Mouse (Mus musculus) stomach, postnatal 0 days (tissue): Measurements from ENCODE around the gene Fcmr.
A peak's percentile ranks its signal among the peaks of the same experiment; 100 is the strongest.

Experiments
- CTCF ChIP-seq: IDR thresholded peaks from 2 replicates; pipeline ENCODE4 v1.5.1; 2016; ENCODE audit warnings: antibody characterized with exemption, low read depth, mild to moderate bottlenecking, moderate library complexity
- EP300 ChIP-seq: optimal IDR thresholded peaks from 2 replicates; pipeline ENCODE3; 2016; ENCODE audit warnings: antibody characterized with exemption

DNA sequence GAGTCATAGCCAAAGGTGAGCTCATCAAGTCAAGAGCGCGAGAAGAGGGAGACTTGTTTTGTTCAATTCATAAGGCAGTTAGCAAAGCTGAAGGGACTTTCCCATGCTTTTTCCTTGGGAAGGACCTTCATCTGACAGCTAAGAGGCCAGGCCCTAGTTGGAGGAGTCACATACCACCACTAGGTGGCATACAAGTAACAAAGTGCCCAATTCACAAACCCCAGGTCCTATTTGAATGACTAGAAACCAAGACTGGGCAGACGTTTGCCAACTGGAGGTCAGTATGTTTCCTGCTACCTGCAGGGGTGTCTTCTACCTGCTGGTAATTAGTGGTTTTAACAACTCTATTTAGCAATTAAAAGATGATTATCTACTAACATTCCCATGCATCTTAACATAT is 9.7 kb downstream of the Fcmr start:
- TF ChIP-seq EP300, result no peak
- TF ChIP-seq CTCF, result peak; percentile 89
